Mouse (Mus musculus) kidney, postnatal 0 days (tissue): Measurements from ENCODE around the gene Zfand2b. TPM values are rescaled to one million over a fixed set of nuclear protein-coding genes. Genes with fewer than 3 reads are reported as not detected.

Experiments
- ATAC-seq: fragments of 200-750 bp; cut with Nextera tagmentation; replicated peaks from 2 replicates; pipeline ENCODE4 v1.8.0; 2017; ENCODE audit warnings: low read depth, moderate number of reproducible peaks, moderate TSS enrichment, moderate library complexity; ENCODE audit not compliant: low FRiP score
- DNase-seq: peaks from one replicate; pipeline ENCODE4 v3.0.0-alpha.2; 2016; ENCODE audit warnings: low spot score
- H3K27ac ChIP-seq: fragments of 300-500 bp; sonication (generic); 2 replicates; pipeline ENCODE4 v1.5.1; 2014; ENCODE audit warnings: mild to moderate bottlenecking
- H3K27me3 ChIP-seq: fragments of 300-500 bp; sonication (generic); 2 replicates; pipeline ENCODE4 v1.6.1; 2014; ENCODE audit warnings: low read length, mixed read lengths; ENCODE audit not compliant: insufficient read depth
- H3K36me3 ChIP-seq: fragments of 300-500 bp; sonication (generic); 2 replicates; pipeline ENCODE4 v1.6.1; 2014; ENCODE audit warnings: low read length, mixed read lengths; ENCODE audit not compliant: insufficient read depth
- H3K4me1 ChIP-seq: fragments of 300-500 bp; sonication (generic); replicated peaks from 2 replicates; pipeline ENCODE4 v1.6.1; 2014; ENCODE audit warnings: antibody characterized with exemption, low read length, mixed read lengths; ENCODE audit not compliant: insufficient read depth
- H3K4me2 ChIP-seq: fragments of 300-500 bp; sonication (generic); 2 replicates; pipeline ENCODE4 v1.6.1; 2014; ENCODE audit warnings: mild to moderate bottlenecking, low read length, moderate library complexity, mixed read lengths
- H3K4me3 ChIP-seq: fragments of 300-500 bp; sonication (generic); replicated peaks from 2 replicates; pipeline ENCODE4 v1.5.1; 2014; ENCODE audit warnings: low read depth, low read length
- H3K9ac ChIP-seq: fragments of 300-500 bp; sonication (generic); 2 replicates; pipeline ENCODE4 v1.6.1; 2014; ENCODE audit warnings: low read depth, low read length
- H3K9me3 ChIP-seq: fragments of 300-500 bp; sonication (generic); replicated peaks from 2 replicates; pipeline ENCODE4 v1.6.1; 2016; ENCODE audit warnings: low read length, inconsistent platforms, mixed read lengths
- CTCF ChIP-seq: IDR thresholded peaks from 2 replicates; pipeline ENCODE4 v1.5.1; 2016; ENCODE audit warnings: antibody characterized with exemption, low read depth, mild to moderate bottlenecking, moderate library complexity
- WGBS: fragments of 180-500 bp; shearing (Covaris S2); extraction: QIAGEN DNeasy Blood & Tissue Kit; methylation state at CpG from one replicate; pipeline ENCODE4 v1.1.7; 2014; 5-methylcytosine and 5-hydroxymethylcytosine counted together
- polyA plus RNA-seq: library from polyadenylated mRNA; unstranded; fragments of >200 nt; fragmentation: Nextera tagmentation; extraction: Ambion mirVana; gene quantifications from 2 replicates; pipeline ENCODE4 v1.2.1, GENCODE M21; 2015

The Zfand2b gene
- polyA plus RNA-seq, 1 experiment from 2014 or later = 47.7 TPM

- peak; percentile 85 for ATAC-seq
- no peaks in the 10 kb centered on the region for H3K27me3 ChIP-seq
These were observed 34.8 kb upstream of the Zfand2b start, which contains the start of gene Slc23a3 for GRCm38 (mm10) chr1:75133421-75134207. Gene Slc23a3, minus strand, starts transcription at chr1:75133890.

GRCm38 (mm10) chr1:75136293-75136692, 32.2 kb upstream of the Zfand2b start:
- 81% methylated on average over 6 of the region's 6 CpGs for WGBS
- H3K27ac ChIP-seq = no peak overlapping the region

More at GRCm38 (mm10) chr1:75133421-75134207, 34.8 kb upstream of the Zfand2b start, which contains the start of gene Slc23a3:
- no peak for TF ChIP-seq CTCF
- 43% methylated on average over 12 of the region's 12 CpGs for WGBS
- H3K9me3 ChIP-seq = no peaks in the 10 kb centered on the region
- no peak within 1 kb of the TSS for H3K4me3 ChIP-seq
- DNase-seq = peak; percentile 42
- H3K27ac ChIP-seq = peak within 1 kb of the TSS; percentile 47; the same call in 1 of the 2 replicates
- H3K9ac ChIP-seq = no peak within 1 kb of the TSS
- no peaks in the 10 kb centered on the region for H3K4me1 ChIP-seq
- peak within 1 kb of the TSS; percentile 33; the same call in 1 of the 2 replicates for H3K4me2 ChIP-seq
- peaks cover 16% of the 10 kb centered on the region for H3K36me3 ChIP-seq

DNA sequence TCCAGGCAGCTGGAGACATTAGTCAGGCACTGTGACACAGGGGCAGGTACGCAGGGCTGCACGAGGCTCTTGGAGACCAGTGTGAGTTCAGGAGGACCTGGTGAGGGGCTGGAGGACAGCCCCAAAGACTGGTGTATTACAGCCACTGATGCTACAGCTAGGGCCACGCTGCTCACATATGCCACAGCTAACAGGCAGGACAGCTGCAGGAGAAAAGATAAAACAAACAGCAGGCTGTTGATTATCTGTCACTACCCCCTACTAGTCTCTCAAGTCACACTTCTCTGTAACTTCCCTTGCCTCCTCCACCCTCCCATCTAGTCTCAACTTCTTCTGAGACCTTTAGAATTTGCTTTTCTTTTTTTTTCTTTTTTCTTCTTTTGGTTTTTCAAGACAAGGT, 31.7 kb upstream of the Zfand2b start:
- no peak for TF ChIP-seq CTCF
- Histone ChIP-seq H3K4me1 (peaks cover 7% of the 10 kb centered on the region; the same call in 1 of the 2 replicates), H3K27ac (no peak overlapping the region), H3K4me3 (no peak overlapping the region), H3K9me3 (no peaks in the 10 kb centered on the region), H3K9ac (no peak overlapping the region), H3K4me2 (no peak overlapping the region), H3K36me3 (peaks cover 20% of the 10 kb centered on the region), H3K27me3 (no peaks in the 10 kb centered on the region)
- WGBS = 69% methylated on average over 3 of the region's 3 CpGs
- DNase-seq (no peak), ATAC-seq (no peak)

More at GRCm38 (mm10) chr1:75136293-75136692, 32.2 kb upstream of the Zfand2b start:
- Histone ChIP-seq H3K36me3 (peaks cover 20% of the 10 kb centered on the region), H3K27me3 (no peaks in the 10 kb centered on the region), H3K4me2 (no peak overlapping the region), H3K9me3 (no peaks in the 10 kb centered on the region), H3K4me1 (peaks cover 7% of the 10 kb centered on the region; the same call in 1 of the 2 replicates), H3K9ac (no peak overlapping the region), H3K4me3 (no peak overlapping the region)
- ATAC-seq (no peak), DNase-seq (no peak)
- no peak for TF ChIP-seq CTCF

- Histone ChIP-seq H3K27ac (no peak overlapping the region), H3K4me2 (no peak overlapping the region), H3K4me3 (no peak overlapping the region), H3K27me3 (no peaks in the 10 kb centered on the region), H3K9me3 (no peaks in the 10 kb centered on the region), H3K36me3 (peaks cover 20% of the 10 kb centered on the region), H3K9ac (no peak overlapping the region), H3K4me1 (peaks cover 11% of the 10 kb centered on the region; the same call in 1 of the 2 replicates)
- 98% methylated on average over 2 of the region's 2 CpGs for WGBS
- DNase-seq = no peak
- no peak for ATAC-seq
- no peak for TF ChIP-seq CTCF
These were observed 30.0 kb upstream of the Zfand2b start for GRCm38 (mm10) chr1:75138448-75138847.

DNA sequence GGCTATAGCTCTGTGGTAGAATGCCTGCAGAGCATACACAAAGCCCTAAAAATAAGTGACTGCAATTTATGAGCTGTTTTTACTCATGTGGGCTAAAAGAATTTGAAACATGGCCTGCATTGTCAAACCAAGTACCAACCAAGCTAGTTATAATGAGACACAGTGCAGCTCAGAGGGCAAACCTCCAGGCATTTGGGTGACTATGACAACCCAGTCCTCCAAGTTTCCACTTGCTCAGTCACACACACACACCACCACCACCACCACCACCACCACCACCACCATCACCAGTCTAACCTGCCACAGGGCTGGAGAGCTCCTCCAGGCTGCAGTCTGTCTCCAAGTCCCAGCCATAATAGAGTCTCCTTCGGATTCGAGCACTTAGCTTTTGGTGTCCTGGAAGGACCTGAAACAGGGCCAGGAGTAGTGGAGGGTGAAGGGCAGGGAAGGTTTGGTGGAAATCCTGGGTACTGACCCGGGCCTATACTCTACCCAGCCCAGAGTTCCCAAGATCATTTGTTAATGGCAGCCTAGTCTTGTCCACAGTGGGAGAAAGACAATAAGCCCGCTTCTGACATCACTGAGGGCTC, 27.8 kb upstream of the Zfand2b start:
- no peak for ATAC-seq
- H3K4me3 ChIP-seq = peak overlapping the region; percentile 73
- H3K27ac ChIP-seq = peak overlapping the region; percentile 97
- TF ChIP-seq CTCF = no peak
- peaks cover 14% of the 10 kb centered on the region; the same call in 1 of the 2 replicates for H3K4me1 ChIP-seq
- H3K27me3 ChIP-seq = no peaks in the 10 kb centered on the region
- H3K9me3 ChIP-seq = no peaks in the 10 kb centered on the region
- 52% methylated on average over 4 of the region's 4 CpGs for WGBS
- DNase-seq = no peak
- H3K4me2 ChIP-seq = peak overlapping the region; percentile 88
- H3K9ac ChIP-seq = peak overlapping the region; percentile 85
- peaks cover 31% of the 10 kb centered on the region for H3K36me3 ChIP-seq

- Histone ChIP-seq H3K4me2 (peak overlapping the region; percentile 88), H3K4me1 (peaks cover 14% of the 10 kb centered on the region; the same call in 1 of the 2 replicates), H3K27me3 (no peaks in the 10 kb centered on the region), H3K36me3 (peaks cover 30% of the 10 kb centered on the region), H3K9me3 (no peaks in the 10 kb centered on the region), H3K9ac (peak overlapping the region; percentile 85), H3K27ac (peak overlapping the region; percentile 97), H3K4me3 (peak overlapping the region; percentile 73)
- ATAC-seq (peak; percentile 14), DNase-seq (peak; percentile 69)
- WGBS = under 1% methylated on average over 53 of the region's 53 CpGs
- TF ChIP-seq CTCF = no peak
These were observed 26.8 kb upstream of the Zfand2b start for GRCm38 (mm10) chr1:75141486-75142190.
